Mouse (Mus musculus): ENCODE measurements around the gene Secisbp2.

DNA sequence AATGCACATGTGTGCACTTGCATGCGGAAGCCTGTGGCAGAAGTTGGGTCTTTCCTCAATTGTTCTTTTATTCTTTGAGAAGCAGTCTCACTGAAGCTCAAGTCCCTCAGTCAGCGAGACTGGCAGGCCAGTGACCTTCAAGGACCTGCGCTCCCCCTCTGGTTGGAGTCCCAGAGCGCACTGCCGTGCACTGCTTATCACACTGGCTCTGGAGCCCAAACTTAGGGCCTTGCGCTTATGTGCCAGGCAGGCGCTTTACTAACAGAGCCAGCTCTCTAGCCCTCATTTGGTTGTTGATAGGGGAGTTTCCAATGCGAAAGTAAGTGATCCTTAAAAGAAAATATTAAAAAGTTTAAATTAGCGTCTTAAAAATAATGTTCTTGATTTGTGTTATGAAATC lies 2.5 kb downstream of the Secisbp2 start:
- TF ChIP-seq CTCF (IDR thresholded peaks at IDR 0.05; ENCODE audit: low read depth, low read length) (no peak), GATA1 (IDR thresholded peaks at IDR 0.05; ENCODE audit: borderline replicate concordance, low read length) (no peak), POLR2AphosphoS5 (IDR thresholded peaks at IDR 0.05; ENCODE audit: insufficient replicate concordance, low read depth, low read length) (no peak), GATA2 (IDR thresholded peaks at IDR 0.05; ENCODE audit: borderline replicate concordance, low read depth, low read length) (no peak)

All from G1E (cell line).